Mouse (Mus musculus): Measurements from ENCODE around the gene Wdr47.
"Not testable (repeated sequence)": the region's sequence is repeated elsewhere in the genome, so short reads cannot be mapped to it uniquely, and the experiment has no call there.

Gene Wdr47

DNA sequence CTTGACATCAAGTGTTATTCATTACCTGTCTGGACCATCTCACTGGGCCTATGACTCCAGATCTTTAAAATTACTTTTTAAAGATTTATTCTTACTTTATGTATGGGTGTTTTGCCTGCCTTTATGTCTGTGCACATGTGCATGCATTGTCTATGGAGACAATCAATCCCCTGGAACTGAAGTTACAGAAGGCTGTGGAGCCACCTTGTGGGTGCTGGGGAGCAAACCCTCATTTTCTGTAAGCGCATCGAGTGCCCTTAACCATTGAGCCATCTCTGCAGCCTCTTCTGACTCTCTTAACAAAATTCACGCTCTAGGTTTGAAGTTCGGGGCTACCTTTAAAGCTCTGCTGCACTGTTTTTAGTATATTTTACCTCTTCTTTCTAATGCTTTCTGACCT lies 48.3 kb downstream of the Wdr47 start:
- DNase-seq (ENCODE audit: inconsistent ontology term) = no peak

DNA sequence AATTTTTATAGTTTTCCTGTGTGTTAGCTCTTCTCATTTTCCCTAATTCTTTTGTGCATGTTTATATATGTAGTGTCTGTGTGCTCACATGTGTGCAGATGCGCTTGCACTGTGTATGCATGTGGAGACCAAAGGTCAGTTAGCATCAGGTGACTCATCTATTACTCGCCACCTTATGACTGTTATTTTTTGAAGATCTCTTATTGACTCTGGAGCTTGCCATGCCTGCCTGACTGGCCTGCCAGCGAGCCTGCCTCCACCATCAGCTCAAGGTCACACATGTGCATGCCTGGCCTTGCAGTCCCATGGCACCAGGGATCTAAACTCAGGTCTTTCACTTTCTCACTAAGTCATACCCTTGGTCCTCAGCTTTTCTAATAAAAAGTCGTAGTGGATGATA lies 49.9 kb downstream of the Wdr47 start:
- DNase-seq (ENCODE audit: inconsistent ontology term) = no peak

DNA sequence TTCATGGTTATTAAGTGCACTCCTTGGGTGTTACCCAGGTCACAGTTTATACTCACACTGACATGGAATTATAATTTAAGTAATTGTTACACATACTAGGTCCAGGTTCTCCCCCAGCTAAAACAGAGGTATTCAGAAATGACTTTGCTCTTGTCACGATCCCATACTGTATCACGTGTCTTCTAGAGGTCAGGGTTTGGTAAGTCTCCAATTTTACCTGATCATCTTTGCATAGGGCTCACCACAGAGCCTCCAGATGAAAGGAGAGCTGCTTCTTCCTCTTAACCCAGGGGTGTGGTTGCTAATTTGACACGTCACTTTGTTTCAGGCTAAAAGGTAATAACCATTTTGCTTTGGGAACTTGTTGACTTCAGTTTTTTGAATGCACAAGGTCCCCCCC lies 53.8 kb downstream of the Wdr47 start:
- DNase-seq (ENCODE audit: inconsistent ontology term) = no peak

DNA sequence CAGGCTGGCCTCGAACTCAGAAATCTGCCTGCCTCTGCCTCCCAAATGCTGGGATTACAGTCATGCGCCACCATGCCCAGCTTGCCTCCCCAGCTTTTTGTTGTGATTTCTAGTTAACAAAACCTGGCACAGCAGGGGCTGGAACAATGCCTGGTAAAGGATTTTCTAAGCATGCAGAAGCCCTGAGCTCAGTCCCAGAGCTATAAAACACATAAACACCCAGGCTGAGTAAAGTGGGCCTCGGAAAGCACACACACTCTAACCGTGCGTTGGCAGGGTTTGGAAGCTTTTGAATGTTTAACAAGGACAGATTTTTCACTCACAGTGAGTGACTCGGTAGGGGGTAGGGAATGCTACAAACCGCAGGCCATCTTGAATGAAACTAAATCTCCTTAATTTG lies 55.0 kb downstream of the Wdr47 start:
- peak; percentile 57 for DNase-seq (ENCODE audit: inconsistent ontology term)

DNA sequence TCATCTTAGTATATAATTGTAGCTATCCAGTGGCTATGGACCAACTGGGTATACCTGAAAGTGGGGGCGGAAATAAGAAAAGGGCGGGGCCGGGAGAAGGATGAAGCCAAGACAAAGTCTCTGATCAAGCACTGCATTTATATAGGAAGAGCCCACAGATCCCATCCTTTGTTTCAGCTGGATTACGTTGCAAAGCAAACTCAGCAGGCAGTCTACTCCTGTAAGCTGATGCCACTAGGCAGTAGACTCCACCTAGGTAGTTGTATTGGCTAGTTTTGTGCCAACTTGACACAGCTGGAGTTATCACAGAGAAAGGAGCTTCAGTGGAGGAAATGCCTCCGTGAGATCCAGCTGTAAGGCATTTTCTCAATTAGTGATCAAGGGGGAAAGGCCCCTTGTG lies 56.6 kb downstream of the Wdr47 start:
- not testable (repeated sequence) for DNase-seq (ENCODE audit: inconsistent ontology term)

DNA sequence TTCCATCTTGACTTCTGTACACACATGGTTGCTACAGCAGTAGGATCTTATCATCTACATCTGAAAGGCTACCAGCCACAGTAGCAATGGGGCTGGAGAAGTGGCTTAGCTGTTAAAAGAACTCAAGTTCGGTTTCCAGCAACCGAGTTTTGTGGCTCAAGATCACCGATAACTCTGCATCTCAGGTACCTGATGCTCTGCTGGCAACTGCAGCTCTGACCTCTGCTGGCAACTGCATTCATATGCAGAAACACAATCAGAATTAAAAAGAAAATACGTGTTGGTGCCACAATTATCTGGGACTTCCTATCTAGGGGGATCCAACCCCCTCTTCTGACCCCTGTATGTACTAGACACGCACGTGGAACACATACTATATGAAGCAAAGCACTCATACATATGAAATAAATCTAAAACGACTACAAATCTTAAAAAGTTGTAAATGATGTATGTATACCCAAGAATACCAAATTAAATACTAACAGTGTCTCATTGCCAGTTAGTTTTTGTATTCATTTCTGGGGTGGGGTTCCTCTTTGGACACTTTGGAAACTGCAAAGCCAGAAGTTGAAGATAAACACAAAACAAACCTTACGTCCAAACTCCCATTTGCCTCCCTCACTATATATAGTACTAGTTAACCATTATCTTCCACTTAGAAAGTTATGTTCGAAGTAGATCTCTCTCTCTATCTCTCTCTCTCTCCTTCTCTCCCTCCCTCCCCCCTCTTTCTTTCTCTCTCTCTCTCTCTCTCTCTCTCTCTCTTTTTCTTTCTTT lies 62.0 kb downstream of the Wdr47 start:
- peak; percentile 19 for DNase-seq (ENCODE audit: inconsistent ontology term)

DNA sequence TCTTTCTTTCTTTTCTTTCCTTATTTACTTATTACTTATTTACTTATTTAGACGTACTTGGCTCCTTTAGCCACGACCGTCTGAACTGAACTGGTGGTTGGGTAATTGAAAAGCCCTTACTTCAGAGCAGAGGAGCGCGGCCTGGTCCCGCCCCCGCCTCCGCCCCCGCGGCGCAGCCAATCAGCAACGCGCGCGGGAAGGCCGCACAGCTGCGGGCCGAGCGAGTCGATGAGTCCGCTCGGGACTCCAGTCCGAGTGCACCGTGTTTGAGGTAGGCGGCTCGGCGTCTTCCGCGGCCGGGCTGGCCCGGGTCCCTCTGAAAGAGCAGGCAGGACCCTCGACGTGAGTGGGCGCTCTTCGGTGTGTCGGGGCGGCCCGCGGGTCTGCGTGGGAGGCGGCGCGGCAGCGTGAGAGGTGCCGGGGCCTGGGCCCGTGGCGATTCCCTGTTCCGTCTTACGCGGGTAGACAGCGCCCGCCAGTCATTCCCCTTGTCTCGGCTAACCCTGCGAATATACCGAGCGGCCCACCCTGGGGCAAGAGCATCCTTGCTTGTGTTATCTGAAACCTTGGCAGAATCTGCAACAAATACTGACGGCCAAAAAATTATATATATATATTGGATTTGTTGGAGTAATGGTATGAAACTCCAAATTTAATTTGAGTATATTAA lies 62.8 kb downstream of the Wdr47 start, which contains the start of gene Clcc1:
Gene Clcc1 (plus strand): TSS at position 204 of the 670 bp plus-strand sequence.
- DNase-seq (ENCODE audit: inconsistent ontology term) = peak; percentile 97

DNA sequence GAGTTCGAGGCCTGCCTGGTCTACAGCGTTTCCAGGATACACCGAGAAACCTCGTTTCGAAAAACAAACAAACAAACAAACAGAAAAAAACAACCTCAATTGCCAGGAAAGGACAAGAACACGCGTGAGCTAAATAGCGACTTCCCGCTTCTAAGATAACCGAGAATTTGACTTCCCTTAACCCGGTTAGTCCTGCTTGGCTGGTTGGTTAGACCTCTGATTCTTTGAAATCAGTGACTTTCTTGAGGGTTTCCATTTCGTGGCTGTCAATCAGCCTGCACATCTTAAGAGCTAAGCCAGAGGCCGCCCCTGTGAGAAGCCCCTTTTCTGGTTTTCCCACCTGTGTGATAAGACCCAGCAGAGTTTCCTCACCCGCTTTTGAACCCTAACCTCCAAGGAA lies 63.5 kb downstream of the Wdr47 start:
- no peak for DNase-seq (ENCODE audit: inconsistent ontology term)

DNA sequence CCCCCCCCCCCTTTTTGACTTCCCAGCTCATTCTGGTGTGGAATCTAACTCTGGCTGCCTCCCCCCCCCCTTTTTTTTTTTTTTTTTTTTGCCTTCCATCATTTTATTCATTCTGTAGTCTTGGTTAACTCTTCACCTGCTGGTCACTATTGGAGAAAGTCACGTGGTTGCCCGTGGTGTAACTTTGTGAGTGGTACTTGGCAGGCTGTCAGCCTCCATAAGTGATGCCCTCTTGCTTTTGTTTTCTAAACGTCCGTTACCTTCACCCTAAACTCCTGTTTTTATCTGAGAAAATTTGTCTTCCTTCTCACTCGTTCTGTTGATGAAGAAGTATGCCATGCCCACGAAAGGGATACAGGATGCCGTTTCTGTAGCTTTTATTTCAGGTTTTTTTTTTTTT lies 64.4 kb downstream of the Wdr47 start:
- DNase-seq (ENCODE audit: inconsistent ontology term) = no peak

DNA sequence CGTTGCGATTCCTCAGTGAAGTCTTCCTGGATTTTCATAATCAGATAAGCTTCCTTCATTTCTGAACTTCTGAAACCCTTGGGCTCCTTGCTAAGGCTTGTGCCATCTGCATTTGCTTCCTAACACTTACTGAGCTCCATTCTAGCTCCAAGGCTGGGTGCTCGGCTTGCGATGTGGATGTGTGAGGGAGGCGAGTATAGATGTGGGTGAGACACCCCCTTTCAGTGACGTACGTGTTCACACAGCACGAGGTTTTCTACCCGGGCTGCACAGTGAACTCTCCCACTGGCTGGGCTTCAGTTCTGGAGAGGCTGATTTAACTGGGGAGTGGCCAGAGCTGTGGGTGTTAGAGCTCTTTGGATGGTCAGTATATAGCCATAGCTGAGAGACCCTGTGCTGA lies 67.5 kb downstream of the Wdr47 start:
- DNase-seq (ENCODE audit: inconsistent ontology term) = no peak

DNA sequence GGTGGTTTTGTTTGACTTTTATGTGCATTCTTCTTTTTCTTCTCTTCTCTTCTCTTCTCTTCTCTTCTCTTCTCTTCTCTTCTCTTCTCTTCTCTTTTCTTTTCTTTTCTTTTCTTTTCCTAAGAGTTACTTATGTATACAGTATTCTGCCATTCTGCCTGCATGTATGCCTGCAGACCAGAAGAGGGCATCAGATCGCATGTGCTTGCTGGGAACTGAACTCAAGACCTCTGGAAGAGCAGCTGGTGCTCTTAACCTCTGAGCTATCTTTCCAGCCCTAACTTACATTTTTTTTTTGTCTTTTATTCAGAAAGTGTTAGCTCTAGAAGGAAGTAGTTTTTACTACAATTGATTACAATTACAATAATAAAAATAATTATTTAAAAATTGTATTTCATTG lies 69.9 kb downstream of the Wdr47 start:
- no peak for DNase-seq (ENCODE audit: inconsistent ontology term)

DNA sequence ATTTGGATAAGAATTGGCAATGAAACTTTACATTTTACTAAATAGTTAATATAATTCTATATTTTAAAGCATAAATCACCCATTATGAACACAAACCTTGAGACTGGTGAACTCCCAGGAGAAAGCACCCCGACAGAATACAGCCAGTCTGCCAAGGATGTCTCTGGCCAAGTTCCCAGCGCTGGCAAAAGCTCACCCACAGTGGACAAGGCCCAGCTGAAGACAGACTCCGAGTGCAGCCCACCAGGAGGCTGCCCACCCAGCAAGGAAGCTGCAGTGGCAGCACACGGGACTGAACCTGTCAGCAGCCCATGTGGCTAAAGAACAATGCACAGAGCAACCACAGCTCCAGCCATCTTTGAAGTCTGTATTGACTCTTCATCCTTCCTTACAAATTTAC lies 85.5 kb downstream of the Wdr47 start:
- no peak for DNase-seq (ENCODE audit: inconsistent ontology term)

DNA sequence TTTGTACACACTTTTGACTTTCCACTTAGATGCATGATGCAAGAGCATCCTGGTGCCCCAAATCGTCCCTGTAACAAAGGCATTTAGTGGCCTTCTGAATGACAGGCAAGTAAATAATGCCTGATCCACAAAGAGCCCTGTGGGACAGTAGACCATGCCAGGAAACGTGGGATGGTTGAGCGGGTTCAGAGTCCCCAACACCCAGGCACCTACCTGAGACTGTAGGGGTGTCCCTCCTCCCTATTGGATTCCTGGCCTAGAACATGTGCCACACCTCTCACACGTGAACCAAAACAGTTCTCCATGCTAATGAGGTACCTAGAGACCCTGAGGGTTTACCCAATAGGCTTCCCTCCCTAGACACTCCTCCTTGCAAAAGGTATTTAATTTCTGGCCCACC lies 89.9 kb downstream of the Wdr47 start:
- DNase-seq (ENCODE audit: inconsistent ontology term) = no peak

DNA sequence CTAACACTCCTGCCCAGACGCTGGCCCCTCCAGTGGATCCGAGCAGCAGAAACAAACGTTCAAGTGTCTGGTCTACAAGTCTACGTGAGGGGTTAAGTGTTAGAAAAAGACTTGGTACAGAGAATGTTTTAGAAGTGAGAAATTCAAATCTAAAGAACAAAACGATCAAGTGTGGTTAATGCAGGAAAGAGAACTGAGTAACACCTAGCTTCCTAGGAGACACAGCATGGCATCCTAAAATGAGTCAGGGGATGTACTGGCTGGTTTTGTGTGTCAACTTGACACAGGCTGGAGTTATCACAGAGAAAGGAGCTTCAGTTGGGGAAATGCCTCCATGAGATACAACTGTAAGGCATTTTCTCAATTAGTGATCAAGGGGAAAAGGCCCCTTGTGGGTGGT lies 92.5 kb downstream of the Wdr47 start:
- not testable (repeated sequence) for DNase-seq (ENCODE audit: inconsistent ontology term)

DNA sequence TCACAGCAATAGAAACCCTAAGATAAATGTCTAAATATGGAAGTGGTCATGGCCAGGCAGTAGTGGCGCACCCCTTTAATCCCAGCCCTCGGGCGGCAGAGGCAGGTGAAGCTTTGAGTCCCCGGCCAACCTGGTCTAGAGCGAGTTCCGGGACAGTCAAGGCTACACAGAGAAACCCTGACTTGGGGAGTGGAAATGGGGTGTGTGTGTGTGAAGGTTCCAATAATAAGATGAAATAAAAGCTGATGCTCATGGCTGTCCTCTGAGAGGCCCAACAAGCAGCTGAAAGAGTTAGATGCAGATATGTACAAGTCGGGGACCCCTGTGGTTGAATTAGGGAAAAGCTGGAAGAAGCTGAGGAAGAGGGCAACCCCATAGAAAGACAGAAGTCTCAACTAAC lies 94.6 kb downstream of the Wdr47 start:
- no peak for DNase-seq (ENCODE audit: inconsistent ontology term)

DNA sequence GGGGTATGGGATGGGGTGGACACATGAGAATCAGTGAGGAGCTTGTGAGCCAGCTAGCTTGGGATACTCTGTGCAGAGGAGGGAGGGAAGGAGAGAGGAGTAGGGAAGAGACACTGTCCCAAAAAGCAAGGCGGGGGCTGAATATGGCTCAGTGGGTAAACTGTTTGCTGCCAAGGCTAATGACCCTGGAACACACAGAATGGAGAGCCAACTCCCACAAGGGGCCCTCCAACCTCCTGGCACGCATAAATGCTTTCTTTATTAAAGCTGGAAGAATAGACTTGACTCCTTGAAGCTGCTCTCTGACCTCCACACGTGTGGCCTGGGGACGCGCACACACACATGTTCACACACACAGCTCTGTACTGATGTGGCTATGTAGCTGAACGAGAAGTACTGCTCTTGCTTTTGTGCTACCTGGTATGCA lies 97.9 kb downstream of the Wdr47 start:
- DNase-seq (ENCODE audit: inconsistent ontology term) = peak; percentile 44

DNA sequence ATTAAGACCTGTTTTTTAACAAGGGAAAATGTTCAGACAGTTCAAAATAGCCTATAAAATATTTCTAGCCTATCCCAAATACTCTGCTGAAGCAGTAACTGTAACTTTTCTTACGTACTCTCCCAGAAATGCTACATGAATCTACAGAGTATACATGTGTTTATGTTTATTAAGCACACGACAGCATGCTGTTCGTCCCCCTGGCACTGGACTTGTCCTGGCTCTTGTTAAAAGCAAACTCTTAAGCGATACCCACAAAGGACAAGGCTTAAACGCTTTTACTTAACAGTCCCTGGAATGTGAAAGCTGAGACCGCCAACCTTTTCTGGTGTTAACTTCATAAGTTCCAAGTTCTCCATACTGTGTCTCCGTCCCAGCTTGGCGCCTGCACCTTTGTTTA lies 98.4 kb downstream of the Wdr47 start:
- no peak for DNase-seq (ENCODE audit: inconsistent ontology term)

DNA sequence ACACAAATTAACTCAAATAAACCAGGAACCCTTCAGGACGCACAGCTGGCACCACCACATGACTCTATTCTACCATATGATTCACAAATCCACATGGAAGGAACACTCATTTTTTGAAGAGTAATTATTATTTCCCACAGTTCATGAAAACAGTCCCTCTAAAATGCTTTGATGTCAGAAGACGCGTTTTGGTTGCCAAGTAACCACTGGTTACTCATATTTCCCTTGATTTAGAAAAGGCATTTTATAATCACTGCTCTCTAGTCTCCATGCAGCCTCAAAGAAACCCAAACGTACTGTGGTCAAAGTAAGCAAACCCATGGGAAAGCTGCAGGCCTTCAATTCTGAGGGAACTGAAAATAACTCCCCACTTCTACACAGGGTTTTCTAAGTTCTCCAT lies 98.9 kb downstream of the Wdr47 start:
- peak; percentile 54 for DNase-seq (ENCODE audit: inconsistent ontology term)

DNA sequence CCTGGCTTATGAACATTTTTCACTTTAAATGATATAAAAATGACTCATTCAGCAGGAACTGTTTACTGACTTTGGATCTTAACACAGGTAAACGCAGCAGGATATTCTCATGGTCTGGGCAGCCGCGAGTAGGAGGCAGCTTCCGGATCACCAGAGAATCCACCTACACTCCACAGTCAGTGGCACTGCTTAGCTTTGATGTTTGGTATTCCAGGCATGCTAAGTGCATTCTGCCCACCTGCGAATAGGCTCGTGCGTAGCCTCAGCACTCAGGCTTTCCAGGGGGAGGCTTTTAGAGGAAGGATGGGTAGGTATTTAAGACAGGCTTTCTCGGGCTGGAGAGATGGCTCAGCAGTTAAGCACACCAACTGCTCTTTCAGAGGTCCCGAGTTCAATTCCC lies 103.2 kb downstream of the Wdr47 start:
- no peak for DNase-seq (ENCODE audit: inconsistent ontology term)

Data from Muller cell, postnatal 12 days (primary cell).